Mouse (Mus musculus): ENCODE data around the gene Gpr15.

GRCm38 (mm10) chr16:58673811-58674410 is 45.0 kb downstream of the Gpr15 start:
- no peak for TF ChIP-seq POLR2A (IDR thresholded peaks at IDR 0.05; ENCODE audit: borderline replicate concordance, low read depth, low read length)
- no peak for TF ChIP-seq CTCF (IDR thresholded peaks at IDR 0.05; ENCODE audit: low read depth, low read length)

Measured in bone marrow macrophage, adult 2 months (primary cell).